Mouse (Mus musculus): ENCODE measurements at regions not wholly inside any gene's neighbourhood (a gene's known extent, or its start where the extent isn't known, plus 50 kb on each side); places are given as distances from the start of the nearest gene placed in this dataset.

GRCm38 (mm10) chr5:58736610-58737009 lies 1018.8 kb downstream of the Pcdh7 start:
- TF ChIP-seq CTCF (IDR thresholded peaks at IDR 0.05; ENCODE audit: control insufficient read depth, insufficient read depth, insufficient read length) (peak; percentile 43), MYOD1 (IDR thresholded peaks at IDR 0.05; ENCODE audit: control insufficient read depth, insufficient read length, low read depth) (no peak), USF1 (IDR thresholded peaks at IDR 0.05; ENCODE audit: low read depth) (no peak), FOSL1 (IDR thresholded peaks at IDR 0.05; ENCODE audit: insufficient read depth, low read length, poor library complexity, severe bottlenecking) (no peak), CEBPB (IDR thresholded peaks at IDR 0.05; ENCODE audit: low read depth) (no peak), MAX (IDR thresholded peaks at IDR 0.05) (no peak)
